Mouse (Mus musculus) gastrocnemius, postnatal 14 days (tissue): ENCODE measurements around the gene Kctd12. TPM values are rescaled to one million over a fixed set of nuclear protein-coding genes. Genes with fewer than 3 reads are reported as not detected.

Experiments used
- DNase-seq: peaks from one replicate; pipeline ENCODE4 v3.0.0; 2021; ENCODE audit warnings: mixed read lengths
- intact Hi-C: fragments of 180-260 bp; cut with DNase I; formaldehyde crosslinking; loops from one replicate; pipeline ENCODE4 v1.15.1; 2025; ENCODE audit warnings: low total_unique reads
- long read RNA-seq, 2 experiments: library from polyadenylated mRNA; stranded (forward); transcript quantifications; one replicate each; pipeline ENCODE4 v2.0.0; 2021
- total RNA-seq, 2 experiments: library from RNA; stranded (reverse); gene quantifications; 2 replicates each; pipeline ENCODE4 v1.2.3; 2021

Kctd12 gene
- 10 to 100 TPM; 16.7 to 20.2 TPM for total RNA-seq
- long read RNA-seq, experiment 1, full-length matches to known transcripts: 2 of 3 reads
- long read RNA-seq, experiment 1, partial matches to known transcripts: 0 of 3 reads
- long read RNA-seq, experiment 1, other reads (novel, unspliced or antisense): 1 of 3 reads
- long read RNA-seq, experiment 2, full-length matches to known transcripts: 1 of 2 reads
- long read RNA-seq, experiment 2, partial matches to known transcripts: 0 of 2 reads
- long read RNA-seq, experiment 2, other reads (novel, unspliced or antisense): 1 of 2 reads

GRCm38 (mm10) chr14:102982627-102983540 is at the start of gene Kctd12:
Kctd12 (minus strand) TSS chr14:102982637.
- intact Hi-C loops: loop anchor here (10.0 kb wide), 1 partner anchor 178 kb away; no protein-coding TSS in a partner anchor
- peak; percentile 91 for DNase-seq

DNA sequence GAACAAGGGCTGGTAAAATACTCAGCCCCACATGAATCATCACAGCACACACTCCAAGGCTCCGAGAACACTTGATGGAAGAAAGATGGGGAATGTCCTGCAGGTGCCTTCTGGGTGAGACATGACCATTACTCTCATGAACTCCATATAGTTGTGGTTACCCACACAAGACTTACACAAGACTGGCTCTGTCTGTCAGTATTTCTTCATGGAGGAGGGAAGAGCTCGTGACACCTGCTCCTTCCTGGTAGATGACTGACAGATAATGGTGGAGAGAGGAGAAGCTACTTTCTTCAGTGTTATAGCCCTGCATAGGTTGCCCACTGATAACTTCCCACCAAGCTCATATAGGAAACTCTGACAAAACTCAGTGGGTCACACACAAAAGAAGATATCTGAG is 46.8 kb upstream of the Kctd12 start:
- no peak for DNase-seq
- intact Hi-C loops: no loop called here

DNA sequence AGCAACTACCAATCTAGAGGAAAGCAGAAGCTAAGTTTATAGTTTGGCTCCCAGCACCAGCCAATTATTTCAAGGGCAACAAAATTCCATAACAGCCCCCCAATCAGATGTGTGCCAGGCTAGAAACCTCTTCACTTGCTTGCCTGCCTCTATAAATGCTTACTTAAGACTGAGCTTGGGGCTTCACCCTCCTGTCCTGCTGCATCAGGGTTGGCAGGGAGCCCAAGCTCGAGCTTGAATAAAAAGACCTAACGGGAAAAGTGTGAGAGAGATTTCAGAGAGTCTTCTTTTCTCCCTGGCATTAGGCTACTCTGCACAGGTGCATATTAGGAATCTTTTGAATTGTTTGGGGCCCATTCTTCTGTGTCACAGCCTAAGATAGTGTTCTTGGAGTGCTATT is 37.6 kb upstream of the Kctd12 start:
- intact Hi-C loops: no loop called here
- DNase-seq: no peak

GRCm38 (mm10) chr14:103017009-103017408 is 34.6 kb upstream of the Kctd12 start:
- no peak for DNase-seq
- intact Hi-C loops: no loop called here

- intact Hi-C loops: loop anchor here (5.0 kb wide), 1 partner anchor 40 kb away; no protein-coding TSS in a partner anchor
- peak; percentile 39 for DNase-seq
Measured at GRCm38 (mm10) chr14:103012563-103013150, 30.2 kb upstream of the Kctd12 start.

- intact Hi-C loops: loop anchor here (5.0 kb wide), 1 partner anchor 41 kb away; no protein-coding TSS in a partner anchor
- DNase-seq: no peak
Measured at GRCm38 (mm10) chr14:103011782-103012181, 29.3 kb upstream of the Kctd12 start.

DNA sequence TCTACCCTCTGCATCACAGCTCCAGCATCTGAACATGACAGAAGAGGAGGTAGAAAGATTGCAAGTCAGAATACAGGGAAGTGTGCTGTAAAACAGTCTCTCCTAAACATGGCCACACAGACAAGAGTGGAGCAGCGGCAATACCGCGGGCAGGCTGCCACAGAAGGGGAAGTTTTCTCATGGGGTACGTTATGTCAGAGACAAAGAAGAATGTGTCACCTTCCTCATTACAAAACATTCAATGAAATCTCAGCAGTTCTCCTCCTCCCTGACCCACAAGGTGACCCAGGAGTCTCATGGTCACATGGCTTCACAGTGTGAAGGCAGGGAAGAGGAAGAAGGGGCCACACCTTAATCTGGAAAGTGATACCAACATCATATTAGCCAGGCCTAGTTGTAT is 25.3 kb upstream of the Kctd12 start:
- no peak for DNase-seq
- intact Hi-C loops: no loop called here

DNA sequence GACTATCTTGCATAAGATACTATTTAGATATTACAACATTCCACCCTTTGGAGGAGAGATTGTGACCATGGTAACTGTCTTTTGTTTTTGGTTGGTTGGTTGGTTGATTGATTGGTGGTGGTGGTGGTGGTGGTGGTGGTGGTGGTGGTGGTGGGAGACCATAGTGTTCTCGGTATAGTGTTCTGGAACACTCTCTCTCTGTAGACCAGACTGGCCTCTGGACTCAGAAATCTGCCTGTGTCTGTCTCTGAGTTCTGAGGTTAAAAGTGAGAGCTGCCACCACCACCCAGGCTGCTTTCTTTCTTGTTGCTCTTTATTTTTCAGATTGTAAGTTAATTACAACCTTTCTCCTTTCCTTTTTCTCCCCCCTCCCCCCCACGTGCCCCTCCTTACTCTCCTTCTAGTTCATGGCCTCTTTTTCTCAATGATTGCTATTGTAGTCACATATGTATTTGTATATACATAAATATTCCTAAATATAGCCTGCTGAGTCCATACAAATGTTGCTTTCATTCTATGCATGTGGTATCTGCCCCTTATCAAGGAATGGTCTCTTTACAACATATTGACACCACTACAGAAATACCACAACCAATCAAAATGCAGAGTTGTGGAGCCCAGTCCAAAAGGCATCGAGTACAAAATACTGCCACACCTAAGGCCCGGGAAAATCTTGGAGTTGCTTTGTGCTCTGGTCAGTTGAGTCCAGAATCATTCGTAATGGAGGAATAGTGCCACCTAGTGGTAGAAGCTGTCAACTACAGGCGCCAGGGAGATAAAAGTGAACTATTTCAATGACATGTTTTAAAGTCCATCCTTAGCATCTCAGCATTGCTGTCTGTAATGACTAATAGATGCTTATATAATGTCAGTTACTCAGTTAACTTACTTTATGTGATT is 12.5 kb upstream of the Kctd12 start:
- intact Hi-C loops: no loop called here
- DNase-seq: peak; percentile 60

DNA sequence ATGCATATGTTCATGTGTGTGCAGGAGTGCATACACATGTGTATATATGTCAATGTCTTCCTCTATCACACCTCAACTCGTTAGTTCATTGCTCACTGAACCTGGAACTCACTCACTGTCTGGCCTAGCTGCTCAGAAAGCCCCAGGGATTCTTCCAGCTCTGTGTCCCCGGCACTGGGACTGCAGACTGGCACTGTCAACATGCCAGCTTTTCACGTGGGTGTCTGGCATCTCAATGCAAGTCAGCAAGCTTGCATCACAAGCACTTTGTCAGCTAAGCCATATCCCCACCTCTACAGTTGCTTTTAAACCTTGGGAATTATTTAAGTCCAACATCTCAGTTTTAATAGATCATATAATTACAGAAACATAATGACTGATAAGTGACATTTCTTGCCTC is 8.3 kb upstream of the Kctd12 start:
- no peak for DNase-seq
- intact Hi-C loops: no loop called here

GRCm38 (mm10) chr14:102989866-102990265 is 7.4 kb upstream of the Kctd12 start:
- intact Hi-C loops: loop anchor here (10.0 kb wide), 1 partner anchor 185 kb away; no protein-coding TSS in a partner anchor
- DNase-seq: peak; percentile 61

DNA sequence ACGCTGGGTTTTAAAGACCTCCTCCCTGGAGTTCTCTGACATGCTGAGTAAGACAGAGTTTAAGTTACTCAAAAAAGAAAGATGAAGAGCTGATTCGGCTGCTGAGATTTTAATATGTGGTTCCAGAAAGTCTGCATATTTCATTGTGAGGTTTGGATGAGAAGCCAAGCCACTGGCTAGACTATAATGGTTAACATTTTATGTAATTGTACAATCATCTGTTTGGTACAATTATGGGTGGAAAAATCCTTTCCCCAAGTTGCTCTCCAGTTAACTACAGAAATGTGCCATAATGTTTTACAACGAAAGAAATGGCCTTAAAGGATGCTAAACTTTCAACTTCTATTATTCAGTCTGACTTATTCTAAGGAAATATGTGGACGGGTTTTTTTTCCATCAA is 6.8 kb upstream of the Kctd12 start:
- intact Hi-C loops: loop anchor here (10.0 kb wide), 1 partner anchor 184 kb away; no protein-coding TSS in a partner anchor

DNA sequence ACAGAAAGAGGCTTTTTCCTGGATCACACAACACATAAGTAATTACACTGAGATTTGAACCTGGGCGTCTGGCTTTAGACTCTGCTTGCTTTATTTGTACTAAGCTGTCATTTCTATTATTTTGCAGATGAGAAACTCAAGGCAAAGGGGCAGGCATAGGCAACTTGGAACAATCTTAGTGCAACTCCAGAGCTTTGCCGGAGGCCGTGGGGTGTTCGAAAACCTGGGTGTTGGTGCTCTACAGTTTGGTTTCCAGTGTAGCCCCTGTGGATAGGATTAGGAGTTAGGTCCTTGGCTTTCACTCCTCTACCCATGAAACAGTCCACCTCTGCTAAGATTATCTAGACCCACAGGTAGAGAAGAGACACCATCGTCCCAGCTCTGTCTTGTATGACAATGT is 5.2 kb upstream of the Kctd12 start:
- DNase-seq: no peak
- intact Hi-C loops: loop anchor here (10.0 kb wide), 1 partner anchor 183 kb away; no protein-coding TSS in a partner anchor

More for the DNA sequence above, 6.8 kb upstream of the Kctd12 start:
- DNase-seq: no peak

DNA sequence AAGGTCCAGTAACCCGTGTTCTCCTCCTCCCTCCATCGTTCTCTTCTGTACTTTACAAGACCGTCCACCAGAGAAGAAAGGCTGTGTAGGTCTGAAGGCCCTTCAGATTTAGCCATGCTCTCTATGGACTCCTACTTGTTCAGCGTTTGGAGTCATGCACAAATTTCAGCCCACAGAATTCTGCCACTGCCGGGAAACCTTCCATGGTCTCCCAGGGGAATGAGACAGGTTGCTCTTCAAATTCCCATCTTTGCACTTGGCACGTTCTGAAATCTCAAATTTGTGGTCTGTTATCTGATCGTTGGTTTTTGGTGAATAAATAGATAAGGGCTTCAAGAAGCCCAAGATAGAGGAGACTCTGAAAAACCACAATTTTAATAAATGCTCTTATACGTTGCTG is 1.2 kb upstream of the Kctd12 start:
- DNase-seq: no peak
- intact Hi-C loops: loop anchor here (10.0 kb wide), 1 partner anchor 179 kb away; no protein-coding TSS in a partner anchor

- intact Hi-C loops: loop anchor here (10.0 kb wide), 1 partner anchor 177 kb away; no protein-coding TSS in a partner anchor
- no peak for DNase-seq
Measured at GRCm38 (mm10) chr14:102982016-102982626, 316 bp downstream of the Kctd12 start.

- intact Hi-C loops: loop anchor here (10.0 kb wide), 1 partner anchor 177 kb away; no protein-coding TSS in a partner anchor
Measured at GRCm38 (mm10) chr14:102981441-102982015, 909 bp downstream of the Kctd12 start.

DNA sequence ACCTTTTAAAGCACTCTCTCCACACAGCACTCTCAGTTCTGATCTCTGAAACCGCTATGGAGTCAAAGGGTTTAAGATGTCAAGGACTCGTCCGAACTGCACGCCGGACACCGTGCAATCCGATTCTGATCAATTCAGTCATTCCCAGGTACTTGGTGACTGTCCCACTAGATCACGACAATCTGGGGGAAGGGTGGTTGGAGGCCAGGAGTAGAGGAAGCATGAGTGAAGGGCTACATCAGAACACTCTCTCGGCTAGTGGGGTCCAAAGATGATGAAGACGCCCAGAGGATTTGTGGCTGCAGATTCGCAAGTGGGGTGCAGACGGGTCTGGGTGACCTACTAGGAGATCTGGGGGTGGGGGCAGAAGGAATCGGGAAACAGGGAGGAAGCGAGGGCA is 1.5 kb downstream of the Kctd12 start:
- DNase-seq: no peak
- intact Hi-C loops: loop anchor here (10.0 kb wide), 1 partner anchor 176 kb away; no protein-coding TSS in a partner anchor

More at GRCm38 (mm10) chr14:102981441-102982015, 909 bp downstream of the Kctd12 start:
- DNase-seq: peak; percentile 62

DNA sequence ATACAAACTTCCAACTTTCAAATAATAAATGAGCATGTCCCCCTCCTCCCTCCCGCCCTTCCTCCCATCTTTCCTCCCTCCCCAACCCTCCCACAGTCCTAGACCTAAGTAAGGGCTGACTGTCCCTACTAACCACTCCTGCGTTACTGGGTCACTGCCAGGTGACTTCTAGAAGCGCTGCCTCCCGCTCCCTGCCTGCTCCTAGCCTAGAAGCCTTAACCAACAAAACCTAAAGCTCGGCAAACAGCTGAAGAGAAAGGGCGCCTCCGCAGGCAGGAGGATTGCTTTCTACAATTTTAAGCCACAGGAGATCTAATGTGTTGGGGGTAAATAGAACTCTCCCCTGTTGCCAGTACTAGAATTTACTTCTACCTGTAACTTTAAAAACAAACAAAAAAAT is 2.0 kb downstream of the Kctd12 start:
- DNase-seq: peak; percentile 37
- intact Hi-C loops: loop anchor here (10.0 kb wide), 1 partner anchor 176 kb away; no protein-coding TSS in a partner anchor

DNA sequence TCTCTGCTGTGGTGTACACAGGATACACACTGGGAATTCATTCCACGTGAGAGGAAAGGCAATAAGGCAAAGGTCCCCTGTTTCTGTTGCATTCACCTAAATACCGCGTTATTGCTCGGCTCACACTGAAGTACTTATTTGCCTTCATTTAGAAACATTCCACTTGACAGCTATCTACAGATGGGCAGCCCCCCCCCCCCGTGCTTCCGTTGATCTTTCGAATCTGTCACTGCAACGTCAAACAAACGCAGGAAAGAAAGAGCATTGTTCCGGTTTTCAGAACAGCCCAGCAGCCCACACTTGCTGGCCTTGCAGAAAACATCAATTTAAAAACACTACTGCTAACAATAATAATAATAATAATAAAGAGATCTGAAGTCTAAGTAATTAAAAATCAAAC is 2.6 kb downstream of the Kctd12 start:
- intact Hi-C loops: loop anchor here (10.0 kb wide), 1 partner anchor 175 kb away; no protein-coding TSS in a partner anchor
- no peak for DNase-seq
